Mouse (Mus musculus): ENCODE measurements around the gene Plscr2. TPM values are rescaled to one million over a fixed set of nuclear protein-coding genes. Genes with fewer than 3 reads are reported as not detected.
"Not testable (repeated sequence)": the region's sequence is repeated elsewhere in the genome, so short reads cannot be mapped to it uniquely, and the experiment has no call there.

Plscr2 gene
- total RNA-seq, 2 experiments from 2014 or later = 1.3 to 1.4 TPM

GRCm38 (mm10) chr9:92273271-92273670 is 2.1 kb upstream of the Plscr2 start:
- intact Hi-C loops (cut with DNase I) = no loop called here
- DNase-seq = no peak

DNA sequence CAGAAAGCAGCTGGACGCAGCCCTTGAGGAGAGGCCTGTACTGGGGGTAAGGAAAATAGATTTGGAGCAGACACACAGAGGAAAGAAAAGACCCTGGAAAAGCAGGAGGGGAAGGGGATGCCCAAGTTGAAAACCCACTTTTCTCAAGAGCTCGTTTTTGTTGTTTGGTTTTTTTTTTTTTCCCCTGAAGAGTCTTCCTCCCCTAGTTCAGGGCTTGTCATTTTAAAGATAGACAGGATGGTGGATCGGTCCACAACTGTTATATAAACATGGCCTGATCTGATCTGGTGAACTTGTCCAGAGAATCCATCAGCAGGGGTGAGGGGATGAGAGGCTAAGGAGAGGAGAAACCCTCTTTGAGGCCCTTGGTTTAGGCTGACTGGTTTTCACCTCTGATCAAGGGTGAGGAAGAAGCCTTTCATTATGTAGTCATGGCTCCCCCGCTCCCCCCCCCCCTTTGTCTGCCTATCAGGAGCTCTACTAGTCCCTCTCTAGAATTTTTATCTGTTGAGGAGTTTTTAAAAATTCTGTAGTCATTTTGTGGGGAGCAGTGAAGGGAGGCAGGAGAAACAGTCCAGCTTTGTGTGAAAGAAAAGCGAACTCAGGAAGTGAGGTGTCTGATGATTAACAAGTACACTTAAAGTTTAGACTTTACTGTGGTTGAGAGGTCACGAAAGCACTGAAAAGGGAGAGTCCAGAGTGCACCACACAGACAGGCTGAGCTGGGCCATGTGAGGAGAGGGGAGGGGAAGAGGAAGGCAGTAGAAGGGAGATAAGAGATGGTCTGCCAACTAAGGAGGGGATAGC is 1.2 kb upstream of the Plscr2 start:
- intact Hi-C loops (cut with DNase I) = no loop called here

DNA sequence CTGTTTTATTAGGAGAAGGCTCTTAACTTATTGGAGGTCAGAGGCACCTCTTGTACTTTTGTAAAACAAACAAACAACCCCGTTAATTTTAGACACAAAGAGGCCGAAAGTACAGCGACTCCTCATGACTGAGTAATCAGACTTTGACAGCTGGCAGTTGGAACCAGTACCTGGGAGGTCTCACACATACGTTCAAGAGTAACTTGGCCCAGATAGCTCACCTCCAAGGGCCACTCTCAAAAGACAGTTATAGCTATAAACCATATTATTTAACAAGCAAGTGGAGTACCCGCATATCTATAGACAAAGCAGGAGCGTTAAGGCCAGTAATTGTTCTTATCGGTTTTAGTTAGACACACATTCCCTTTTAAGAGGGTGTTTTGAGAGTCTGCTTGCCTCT is 958 bp downstream of the Plscr2 start:
- intact Hi-C loops (cut with DNase I) = no loop called here
- DNase-seq = no peak

More for the DNA sequence above, 1.2 kb upstream of the Plscr2 start:
- no peak for DNase-seq

- intact Hi-C loops (cut with DNase I) = no loop called here
- no peak for DNase-seq
These were observed 4.6 kb downstream of the Plscr2 start for GRCm38 (mm10) chr9:92280048-92280447.

DNA sequence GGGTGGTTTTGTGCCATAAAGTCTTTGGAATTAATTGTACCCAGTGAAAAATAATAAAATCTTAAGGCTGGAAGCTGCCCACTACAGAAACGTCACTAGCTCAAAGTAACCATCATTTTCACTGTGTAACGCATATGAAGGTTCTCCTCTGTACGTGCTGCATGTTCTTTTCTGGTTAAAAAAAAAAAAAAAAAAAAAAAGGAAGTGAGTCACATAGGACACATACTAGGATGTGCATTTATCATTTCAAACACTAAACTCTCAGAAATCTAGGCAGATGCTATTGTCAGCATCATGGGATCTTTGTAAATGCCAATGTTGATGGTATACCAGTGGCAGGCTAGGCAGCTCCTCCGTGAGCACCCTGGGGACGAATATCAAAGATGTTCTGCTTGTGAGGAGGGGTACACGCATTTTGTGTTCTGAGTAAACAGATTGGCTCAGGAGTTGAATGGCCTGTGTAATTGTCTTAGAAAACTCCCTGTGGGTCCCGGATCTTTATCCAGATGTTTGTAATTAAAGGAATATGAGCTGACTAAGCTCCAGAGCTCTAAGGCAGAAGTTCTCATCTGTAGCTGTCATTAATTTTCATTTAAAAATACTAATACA is 7.3 kb downstream of the Plscr2 start:
- DNase-seq = no peak
- intact Hi-C loops (cut with DNase I) = no loop called here

- no peak for DNase-seq
- intact Hi-C loops (cut with DNase I) = no loop called here
These were observed 14.3 kb downstream of the Plscr2 start for GRCm38 (mm10) chr9:92289675-92290074.

GRCm38 (mm10) chr9:92292169-92292568 is 16.8 kb downstream of the Plscr2 start:
- no peak for DNase-seq
- intact Hi-C loops (cut with DNase I) = no loop called here

DNA sequence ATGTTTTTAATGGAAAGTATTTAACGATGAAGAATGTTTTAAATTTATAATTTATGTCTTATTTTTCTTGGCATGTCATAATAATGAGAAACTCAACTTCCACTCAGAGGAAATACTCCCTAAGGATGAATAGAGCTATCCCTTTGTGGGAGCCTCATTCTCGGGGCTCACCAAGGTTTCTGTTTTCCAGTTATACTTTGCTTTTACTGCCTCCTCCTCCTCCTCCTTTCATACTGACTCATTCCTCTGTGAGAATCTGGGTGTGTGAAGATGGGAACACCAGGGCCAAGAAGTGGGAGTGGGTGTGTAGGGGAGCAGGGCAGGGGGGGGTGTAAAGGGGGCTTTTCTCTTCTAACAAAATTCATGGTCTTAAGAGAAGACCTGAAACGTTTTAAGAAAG is 17.5 kb downstream of the Plscr2 start:
- no peak for DNase-seq
- intact Hi-C loops (cut with DNase I) = no loop called here

DNA sequence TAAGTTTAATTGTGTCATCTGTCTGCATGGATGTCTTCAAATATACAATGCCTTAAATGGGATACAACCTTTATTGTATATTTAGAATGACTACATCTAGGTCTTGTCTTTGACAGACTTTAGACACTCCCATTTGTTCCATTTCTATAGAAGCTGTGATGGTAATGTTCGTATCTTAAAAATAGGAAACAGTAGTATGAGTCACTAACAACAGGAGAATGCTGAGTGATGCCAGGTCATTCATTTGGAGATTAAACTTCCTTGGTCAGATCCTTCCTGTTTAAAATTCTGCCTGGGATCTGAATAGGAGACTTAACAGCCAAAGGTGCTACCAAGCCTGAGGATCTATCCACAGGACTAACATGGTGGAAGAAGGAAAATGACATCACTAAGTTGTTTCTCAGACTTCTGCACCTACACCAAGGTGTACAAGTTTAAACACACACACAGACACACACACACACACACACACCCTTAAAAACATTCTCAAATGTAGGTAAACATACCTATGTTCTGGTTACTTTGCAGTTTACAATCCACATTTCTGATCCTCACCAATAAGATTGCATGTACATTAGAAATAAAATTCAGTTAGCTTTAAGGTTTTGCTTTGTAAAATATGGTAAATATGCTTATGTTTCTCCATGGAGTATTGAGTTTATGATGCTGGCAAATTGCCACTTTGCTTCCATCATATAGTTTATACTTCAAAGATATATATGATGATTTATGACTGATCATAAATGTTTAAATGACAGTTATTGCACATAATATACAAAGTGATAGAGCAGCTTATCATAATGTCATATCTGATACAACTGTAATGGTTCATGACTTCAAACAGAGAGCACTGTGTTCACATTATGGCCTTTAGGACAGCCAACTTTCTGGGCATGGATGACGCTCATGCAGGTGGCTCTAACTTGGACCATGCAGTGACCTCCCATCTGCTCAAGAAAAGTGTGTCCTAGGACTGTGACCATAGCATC is 18.5 kb downstream of the Plscr2 start:
- intact Hi-C loops (cut with DNase I) = no loop called here
- DNase-seq = no peak

DNA sequence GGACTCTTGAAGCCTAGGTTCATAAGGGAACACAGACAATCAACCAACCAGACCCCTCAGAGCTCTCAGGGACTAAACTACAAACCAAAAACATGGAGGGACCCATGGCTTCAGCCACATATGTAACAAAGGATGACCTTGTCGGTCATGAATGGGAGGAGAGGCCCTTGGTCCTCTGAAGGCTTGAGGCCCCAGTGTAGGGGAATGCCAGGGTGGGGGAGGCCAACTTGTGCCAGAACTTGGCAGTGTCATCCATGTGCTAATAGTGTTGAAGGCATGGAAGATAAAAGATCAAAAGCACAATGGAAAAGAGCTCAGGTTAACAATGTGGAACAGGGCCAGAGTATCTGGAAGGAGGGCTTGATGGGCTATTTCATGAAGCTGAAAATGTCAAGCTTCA is 22.9 kb downstream of the Plscr2 start:
- intact Hi-C loops (cut with DNase I) = no loop called here
- no peak for DNase-seq

- intact Hi-C loops (cut with DNase I) = no loop called here
- no peak for DNase-seq
These were observed 25.8 kb downstream of the Plscr2 start for GRCm38 (mm10) chr9:92301213-92301612.

DNA sequence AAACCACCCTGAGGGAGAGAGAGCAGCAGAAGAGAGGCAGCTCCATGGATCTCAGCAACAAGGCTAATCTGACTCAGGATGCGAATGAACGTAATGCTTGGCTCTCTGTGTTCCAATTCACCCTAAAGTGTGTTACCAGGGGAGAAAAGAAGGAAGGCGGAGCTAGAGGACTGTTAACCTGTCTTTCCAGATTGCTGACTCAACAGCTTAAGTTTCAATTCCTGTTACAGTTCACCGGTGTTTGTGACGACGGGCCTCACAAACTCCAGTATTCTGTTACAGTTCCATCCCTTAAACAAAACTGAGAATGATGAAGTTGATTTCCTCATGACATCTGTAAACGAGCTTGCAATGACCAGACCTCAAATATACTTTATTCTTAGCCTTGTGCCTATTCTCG is 29.7 kb downstream of the Plscr2 start:
- no peak for DNase-seq
- intact Hi-C loops (cut with DNase I) = no loop called here

DNA sequence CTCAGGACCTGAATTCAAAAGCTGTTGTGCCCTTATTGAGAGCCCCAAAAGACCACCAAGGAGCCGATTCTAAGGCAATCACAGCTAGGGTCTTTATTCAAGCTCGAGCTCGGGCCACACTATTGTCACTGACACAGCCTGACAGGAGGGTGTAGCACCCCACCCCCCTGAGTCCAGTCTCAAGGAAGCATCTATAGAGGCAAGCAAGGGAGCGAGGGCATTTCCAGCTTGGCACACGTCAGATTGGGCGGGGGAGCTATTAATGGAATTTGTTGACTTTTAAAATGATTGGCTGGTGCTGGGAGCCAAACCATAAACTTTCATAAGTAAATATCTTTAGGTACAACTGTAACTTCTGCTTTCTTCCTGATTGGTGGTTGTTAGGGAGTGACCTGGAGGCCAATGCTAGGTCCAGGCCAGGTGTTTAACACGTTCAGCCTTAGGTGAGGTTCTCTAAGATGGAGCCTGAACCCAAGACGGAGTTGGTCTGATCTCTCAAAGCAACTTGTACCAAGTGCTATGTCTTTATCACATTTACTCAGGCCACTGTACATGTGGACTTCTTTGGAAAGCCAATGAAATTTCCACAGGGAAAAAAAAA is 30.3 kb downstream of the Plscr2 start:
- intact Hi-C loops (cut with DNase I) = no loop called here
- no peak for DNase-seq

DNA sequence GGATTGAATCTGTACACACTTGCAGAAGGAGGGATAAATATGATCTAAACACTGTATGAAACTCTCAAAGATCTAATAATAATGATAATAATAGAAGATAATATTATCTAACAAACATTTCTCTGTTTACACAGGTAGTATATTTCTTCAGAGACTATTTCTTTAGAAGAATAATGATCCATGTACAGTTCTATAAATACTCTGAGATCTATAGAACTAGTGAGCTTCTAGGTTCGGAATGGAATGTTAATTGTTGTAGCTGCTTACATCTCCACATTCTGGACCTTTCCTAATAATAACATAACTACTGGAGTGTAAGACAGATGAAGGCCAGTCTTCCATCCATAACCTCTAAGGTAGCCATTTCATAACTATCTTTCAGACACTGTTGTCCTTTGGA is 33.7 kb downstream of the Plscr2 start, which contains the start of gene 1700057G04Rik:
1700057G04Rik (plus strand) TSS at position 301 of the 400 bp plus-strand sequence.
- intact Hi-C loops (cut with DNase I) = no loop called here
- no peak for DNase-seq

GRCm38 (mm10) chr9:92316791-92317190 is 41.4 kb downstream of the Plscr2 start:
- intact Hi-C loops (cut with DNase I) = no loop called here
- no peak for DNase-seq

- DNase-seq; intact Hi-C loops (cut with DNase I): not testable (repeated sequence)
These were observed 50.5 kb downstream of the Plscr2 start for GRCm38 (mm10) chr9:92325936-92326335.

GRCm38 (mm10) chr9:92326813-92327212 is 51.4 kb downstream of the Plscr2 start:
- intact Hi-C loops (cut with DNase I) = no loop called here
- no peak for DNase-seq

GRCm38 (mm10) chr9:92331383-92331782 is 56.0 kb downstream of the Plscr2 start:
- DNase-seq = no peak
- intact Hi-C loops (cut with DNase I) = no loop called here

- no peak for DNase-seq
- intact Hi-C loops (cut with DNase I) = no loop called here
These were observed 59.4 kb downstream of the Plscr2 start for GRCm38 (mm10) chr9:92334845-92335244.

DNA sequence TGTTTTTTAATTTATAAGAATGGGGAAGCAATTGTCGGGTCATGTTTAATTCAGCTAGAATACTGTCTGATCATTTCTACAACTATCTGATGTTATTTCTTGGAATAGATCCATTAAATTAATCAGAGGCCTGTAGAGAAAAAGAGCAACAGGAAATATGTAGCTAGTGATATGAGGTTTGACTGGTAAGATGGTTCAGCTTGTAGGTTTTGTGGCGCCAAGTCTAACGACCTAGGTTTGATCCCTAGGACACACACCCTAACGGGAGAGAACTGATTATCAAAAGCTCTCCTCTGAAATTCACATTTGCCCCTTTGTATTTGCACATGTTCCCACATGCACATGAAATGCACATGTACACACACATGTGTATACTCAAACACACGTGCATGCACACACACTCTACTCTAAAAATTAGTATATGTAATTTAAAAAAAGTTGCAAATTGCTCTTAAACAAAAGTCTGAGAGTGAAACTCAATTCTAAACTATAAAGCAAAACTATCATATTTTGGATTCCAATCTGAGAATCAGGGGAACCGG is 59.9 kb downstream of the Plscr2 start:
- intact Hi-C loops (cut with DNase I) = no loop called here
- no peak for DNase-seq

All from left cerebral cortex, postnatal 4 days (tissue).